Mouse (Mus musculus) ES-Bruce4 (cell line): ENCODE measurements around the gene Mylpf.

Experiments
- CTCF ChIP-seq: IDR thresholded peaks from one replicate; pipeline ENCODE4 v1.8.1; 2011; ENCODE audit warnings: low read depth, low read length
- EP300 ChIP-seq: IDR thresholded peaks from 2 replicates; pipeline ENCODE4 v1.6.1; 2011; ENCODE audit warnings: low read depth, low read length; ENCODE audit not compliant: insufficient read depth
- POLR2A ChIP-seq: IDR thresholded peaks from one replicate; pipeline ENCODE4 v1.8.1; 2011; ENCODE audit warnings: low read length; ENCODE audit not compliant: insufficient read depth

DNA sequence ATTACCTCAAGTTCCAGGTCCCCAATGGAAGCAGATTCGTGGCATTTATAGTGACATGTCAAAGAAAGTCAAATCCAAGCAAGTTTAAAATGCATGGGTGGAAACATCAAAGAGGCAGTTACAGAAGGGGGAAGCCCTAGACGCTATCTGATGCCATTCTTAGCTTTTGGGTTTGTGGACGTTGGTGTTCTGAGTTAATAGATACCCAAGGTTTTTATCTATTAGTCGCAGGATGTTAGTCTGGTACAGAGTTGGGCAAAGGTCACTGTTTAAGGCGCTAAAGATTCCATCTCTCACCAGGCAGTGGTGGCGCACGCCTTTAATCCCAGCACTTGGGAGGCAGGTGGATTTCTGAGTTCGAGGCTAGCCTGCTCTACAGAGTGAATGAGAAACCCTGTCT, 25.3 kb upstream of the Mylpf start:
- TF ChIP-seq EP300: no peak
- TF ChIP-seq CTCF: no peak
- no peak for TF ChIP-seq POLR2A
